Mouse (Mus musculus): ENCODE data around the gene Tbl2.

Gene Tbl2

DNA sequence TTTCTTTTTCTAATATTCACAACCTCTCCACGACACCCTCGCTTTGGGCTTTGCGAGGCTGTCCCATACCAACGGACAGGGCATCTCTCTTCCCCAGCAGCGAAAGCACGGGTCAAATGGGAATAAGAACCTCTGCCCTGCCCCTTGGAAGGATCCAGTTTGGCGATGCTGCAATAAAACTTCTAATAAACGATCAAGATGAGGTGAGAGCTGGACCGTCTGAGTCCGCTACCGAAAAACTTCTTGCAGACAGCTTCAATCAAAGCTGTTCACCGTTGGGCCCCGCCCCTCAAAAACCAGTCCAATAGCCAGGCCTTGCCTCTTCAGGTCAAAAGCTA lies 773 bp upstream of the Tbl2 start:
- no peak for DNase-seq (ENCODE audit: low read depth, low spot score)

DNA sequence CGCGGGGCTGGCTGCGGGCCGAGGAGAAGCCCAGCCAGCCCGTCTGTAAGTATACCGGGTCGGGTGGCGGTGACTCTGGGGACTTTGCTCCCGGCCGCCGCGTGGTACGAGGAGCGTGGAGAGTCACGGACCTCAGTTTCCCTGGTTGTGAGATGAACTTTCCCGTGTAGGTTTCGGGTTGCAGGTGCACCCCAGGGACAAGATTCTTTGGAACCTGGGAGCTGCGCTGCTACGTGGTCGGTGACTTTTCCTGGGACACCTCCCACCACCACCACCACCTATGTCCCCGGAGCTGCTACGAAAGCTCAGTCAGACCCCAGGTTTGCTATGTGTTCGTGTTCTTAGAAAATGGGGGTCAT lies 342 bp downstream of the Tbl2 start:
- no peak for DNase-seq (ENCODE audit: low read depth, low spot score)

DNA sequence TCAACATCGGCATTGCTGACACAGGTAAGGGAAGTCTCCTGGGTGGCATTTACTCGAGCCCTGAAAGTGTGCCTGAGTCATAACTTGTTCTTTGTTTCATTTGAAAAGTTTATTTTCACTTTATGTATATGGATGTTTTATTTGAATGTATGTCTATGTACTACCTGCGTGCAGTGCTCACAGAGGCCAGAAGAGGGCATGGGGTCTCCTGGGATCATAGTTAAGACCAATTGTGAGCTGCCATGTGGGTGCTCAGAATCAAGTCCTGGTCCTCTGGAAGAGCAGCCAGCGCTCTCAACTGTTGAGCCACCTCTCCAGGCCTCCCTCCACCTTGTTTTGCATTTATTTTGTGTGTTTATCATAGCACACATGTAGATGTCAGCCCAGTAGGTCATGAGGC lies 7.0 kb downstream of the Tbl2 start:
- no peak for DNase-seq (ENCODE audit: low read depth, low spot score)

DNA sequence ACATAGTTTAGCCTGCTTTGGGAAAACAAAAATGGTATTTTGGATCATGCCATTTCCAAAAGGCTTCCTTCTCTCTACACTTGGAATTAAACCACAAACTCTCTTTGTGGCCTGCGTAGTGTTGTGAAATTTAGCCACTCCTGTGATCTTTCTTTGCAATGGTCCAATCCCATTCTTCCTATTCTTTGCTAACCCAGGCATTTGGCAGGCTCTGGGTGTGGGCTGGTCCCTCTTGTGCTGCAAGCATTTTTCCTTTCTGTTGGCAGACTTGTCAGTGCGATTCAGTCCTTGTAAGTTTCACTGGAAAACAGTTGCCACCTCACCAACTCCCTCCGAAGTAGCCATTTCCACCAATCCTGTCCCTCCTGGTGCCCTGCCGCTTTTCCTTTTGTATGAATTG lies 11.8 kb downstream of the Tbl2 start:
- no peak for DNase-seq (ENCODE audit: low read depth, low spot score)

DNA sequence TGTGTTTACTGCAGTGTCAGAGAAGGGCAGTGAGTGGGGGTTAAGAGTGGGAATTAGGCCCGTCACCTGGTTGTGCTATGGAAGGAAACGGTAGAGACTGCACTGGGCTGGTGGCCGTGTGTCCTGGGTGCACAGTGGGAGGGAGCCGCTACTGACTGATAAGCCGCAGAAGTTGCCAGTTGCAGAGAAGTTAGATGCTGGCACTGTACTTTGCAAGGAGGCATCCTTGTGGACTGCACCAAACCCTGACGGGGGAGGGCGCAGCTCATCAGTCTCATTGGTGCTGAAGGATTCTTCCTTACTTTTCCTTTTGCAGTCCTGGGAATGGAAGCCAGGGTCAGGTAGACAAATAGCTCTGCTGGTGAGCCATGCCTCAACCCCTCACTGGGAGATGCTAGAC lies 12.2 kb downstream of the Tbl2 start:
- DNase-seq (ENCODE audit: low read depth, low spot score) = no peak

DNA sequence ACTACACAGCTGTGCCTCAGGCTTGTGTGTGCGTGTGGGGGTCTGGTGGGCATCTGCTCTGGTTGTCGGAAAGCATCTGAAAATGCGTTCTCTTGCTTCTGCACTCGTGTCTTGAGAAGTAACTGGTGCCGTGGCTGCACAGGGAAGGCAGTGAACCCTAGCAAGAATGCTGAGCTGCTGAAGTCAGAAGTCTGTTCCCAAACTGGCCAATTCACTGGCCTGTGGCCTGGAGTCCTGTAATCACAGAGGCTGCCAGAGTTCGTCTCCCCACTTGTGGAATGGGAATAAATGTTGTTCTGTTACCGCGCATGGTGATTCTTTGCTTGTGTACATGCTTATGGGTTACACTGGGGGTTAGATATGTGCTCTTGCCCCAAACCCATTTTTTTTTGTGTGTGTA lies 12.9 kb downstream of the Tbl2 start:
- DNase-seq (ENCODE audit: low read depth, low spot score) = no peak

DNA sequence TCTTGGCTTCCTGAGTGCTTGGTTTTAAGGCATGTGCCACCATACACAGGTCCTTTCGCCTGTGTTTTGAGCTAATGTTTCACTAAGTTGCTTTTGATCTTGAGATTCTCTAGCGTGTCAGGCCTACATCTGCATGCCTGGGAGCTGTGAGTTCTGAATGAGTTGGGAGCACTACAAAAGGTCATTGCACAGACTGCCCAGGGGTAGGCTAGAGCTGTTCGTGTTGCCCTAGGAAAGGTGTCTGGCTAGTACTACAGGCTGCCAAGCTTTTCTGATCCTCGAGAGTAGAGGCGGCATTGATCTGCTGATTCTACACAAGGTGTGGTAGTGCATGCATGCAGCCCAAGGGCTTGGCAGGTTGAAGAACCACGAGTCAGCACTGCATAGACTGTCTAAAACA lies 13.4 kb downstream of the Tbl2 start:
- DNase-seq (ENCODE audit: low read depth, low spot score) = no peak

DNA sequence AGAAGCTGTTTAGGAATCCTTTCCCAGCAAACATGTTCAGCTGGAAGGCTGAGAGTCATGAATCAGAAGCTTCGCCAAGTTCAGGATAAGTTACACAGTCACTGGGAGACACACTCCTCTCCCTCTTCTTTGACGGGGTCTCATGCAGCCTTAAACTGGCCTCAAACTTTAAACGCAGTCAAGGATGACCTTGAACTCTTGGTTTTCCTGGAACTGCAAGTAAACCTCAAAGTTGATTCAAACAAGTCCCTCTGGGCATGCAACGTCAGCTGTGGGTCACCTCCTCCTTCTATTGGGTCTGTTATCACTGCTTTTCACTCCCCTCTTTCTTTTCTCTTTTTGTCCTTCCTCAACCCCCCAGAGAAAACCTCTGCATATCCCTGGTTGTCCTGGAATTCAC lies 17.5 kb downstream of the Tbl2 start:
- no peak for DNase-seq (ENCODE audit: low read depth, low spot score)

DNA sequence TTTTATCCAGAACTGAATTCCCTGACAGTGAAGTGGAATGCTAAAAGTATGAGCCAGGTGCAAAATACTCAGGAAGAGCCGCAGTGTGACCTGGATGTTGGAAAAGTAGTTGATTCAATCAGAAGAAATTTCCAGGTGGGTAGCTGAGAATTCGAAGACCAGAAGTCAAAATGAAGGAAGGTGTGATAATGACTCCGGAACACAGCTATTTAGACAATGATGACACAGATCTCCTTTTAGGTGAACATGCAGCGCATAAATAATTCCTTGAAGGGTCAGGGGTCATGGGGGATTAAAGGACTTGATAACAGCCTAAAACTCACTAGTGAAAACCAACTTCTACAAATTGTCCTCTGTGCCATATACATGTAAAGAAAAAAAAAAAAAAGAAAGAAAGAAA lies 18.0 kb downstream of the Tbl2 start:
- DNase-seq (ENCODE audit: low read depth, low spot score) = no peak

DNA sequence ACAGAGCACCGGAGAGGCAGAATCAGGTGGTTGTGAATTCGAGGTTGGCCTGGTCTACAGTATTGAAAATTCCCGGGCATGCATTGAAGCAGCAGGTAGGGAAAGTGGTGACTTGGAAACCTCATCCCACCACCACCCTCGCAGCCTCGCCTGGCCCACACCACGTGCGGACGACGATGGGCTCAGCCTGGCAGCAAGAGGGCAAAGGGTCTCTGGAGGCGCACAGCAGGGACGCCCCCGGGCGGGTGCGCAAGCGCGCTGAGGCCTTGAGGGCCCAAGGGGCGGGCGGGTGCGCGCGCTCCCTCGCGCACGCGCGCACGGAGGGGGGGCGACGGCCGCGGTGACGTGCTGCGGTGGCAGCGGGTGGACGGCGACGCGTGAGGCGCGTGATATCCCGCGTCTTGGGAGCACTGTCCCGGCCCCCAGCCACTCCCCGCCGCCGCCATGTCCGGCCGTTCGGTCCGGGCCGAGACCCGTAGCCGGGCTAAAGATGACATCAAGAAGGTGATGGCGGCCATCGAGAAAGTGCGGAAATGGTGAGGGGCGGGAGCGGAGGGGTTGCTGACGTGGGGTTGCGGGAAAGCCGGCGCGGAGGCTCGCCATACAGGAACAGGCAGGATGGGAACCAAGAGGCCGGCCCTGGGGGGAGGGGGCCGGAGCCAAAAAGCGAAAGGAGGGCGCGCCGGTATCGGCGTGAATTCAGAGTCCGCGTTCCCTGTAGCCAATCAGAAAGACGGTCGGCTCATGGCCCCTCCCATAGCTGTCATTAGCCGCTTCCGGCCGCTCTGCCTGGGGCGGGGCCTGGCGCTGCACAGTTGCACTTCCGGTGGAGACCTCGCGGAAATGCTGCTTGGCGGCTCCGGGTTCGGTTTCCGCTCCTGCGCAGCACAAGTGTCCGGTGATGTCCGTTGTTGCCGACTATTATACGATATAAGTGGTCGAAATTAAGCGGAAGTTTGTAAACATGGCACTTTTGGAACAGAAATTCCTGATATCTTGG lies 18.9 kb downstream of the Tbl2 start, which contains the start of gene Bcl7b:
TSS of gene Bcl7b (plus strand) at position 221 of the 1,000 bp plus-strand sequence.
- peak; percentile 93 for DNase-seq (ENCODE audit: low read depth, low spot score)

DNA sequence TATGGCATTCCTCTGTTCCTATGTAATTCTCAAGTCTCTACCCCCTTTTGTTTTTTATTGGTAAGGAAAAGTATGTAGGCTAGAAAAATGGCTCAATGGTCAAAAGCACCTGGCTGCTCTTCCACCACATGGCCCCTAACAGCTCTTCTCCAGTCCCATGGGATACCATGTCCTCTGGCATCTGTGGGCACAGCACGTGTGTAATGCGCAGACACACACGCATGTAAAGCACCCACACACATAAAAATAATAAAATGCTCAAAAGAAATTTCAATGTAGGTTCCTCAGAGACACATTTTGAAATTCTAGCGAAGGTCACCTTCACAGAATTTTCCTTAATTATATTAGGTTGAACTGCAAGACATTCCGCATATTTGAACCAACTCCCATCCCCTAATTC lies 20.0 kb downstream of the Tbl2 start:
- no peak for DNase-seq (ENCODE audit: low read depth, low spot score)

DNA sequence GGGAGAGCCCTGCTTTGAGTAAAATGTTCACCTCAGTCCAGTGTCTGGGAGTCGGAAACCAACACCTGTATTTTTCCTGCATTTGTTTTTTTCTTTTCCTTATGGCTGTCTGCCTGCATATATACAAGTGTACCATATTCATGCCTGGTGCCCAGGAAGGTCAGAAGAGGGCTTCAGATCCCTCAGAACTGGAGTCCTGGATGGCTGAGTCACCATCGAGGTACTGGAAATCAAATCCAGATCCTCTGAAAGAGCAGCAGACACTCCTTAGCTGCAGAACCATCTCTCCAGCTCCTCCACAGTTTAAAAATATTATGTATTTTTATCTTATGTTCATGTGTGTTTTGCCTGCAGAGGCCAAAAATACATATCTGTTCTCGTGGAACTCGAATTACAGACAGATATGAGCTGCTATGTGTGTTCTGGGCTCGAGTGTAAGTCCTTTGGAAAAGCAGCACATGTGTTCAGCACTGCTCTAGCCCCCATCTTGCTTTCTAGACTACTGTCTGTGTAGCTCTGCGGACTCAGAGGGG lies 22.3 kb downstream of the Tbl2 start:
- no peak for DNase-seq (ENCODE audit: low read depth, low spot score)

DNA sequence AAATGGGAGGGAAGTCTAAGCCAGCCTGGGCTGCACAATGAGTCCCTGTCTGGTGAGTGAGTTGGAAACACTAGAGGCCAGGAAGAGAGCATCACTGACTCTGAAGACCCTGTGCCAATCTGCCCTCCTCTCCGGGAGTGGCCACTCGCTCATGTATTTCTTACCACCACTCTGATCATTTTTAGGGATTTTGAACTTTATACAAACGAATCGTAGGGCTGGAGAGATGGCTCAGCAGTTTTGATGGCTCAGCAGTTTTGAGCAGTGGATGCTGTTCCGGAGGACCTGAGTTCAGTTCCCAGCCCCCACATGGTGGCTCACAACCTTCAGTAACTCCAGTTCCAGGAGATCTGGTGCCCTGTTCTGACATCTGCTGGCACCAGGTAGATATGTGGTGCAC lies 23.5 kb downstream of the Tbl2 start:
- no peak for DNase-seq (ENCODE audit: low read depth, low spot score)

DNA sequence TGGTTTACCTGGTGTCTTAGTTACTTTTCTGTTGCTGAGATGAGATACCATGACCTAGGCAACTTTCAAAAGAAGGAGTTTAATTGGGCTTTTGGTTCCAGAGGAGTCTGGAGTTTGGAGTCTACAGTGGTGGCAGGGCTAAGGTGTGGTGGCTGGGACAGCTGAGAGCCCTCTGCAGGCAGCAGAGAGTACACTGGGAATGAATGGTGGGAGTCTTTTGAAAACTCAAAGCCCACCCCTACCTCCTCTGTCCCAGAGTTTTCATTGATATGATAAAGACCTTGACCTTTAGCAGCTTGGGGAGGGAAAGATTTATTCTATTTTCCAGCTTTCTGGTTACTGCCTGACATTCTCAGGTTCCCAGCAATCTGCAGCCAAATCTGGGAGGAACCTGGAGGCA lies 25.6 kb downstream of the Tbl2 start:
- no peak for DNase-seq (ENCODE audit: low read depth, low spot score)

DNA sequence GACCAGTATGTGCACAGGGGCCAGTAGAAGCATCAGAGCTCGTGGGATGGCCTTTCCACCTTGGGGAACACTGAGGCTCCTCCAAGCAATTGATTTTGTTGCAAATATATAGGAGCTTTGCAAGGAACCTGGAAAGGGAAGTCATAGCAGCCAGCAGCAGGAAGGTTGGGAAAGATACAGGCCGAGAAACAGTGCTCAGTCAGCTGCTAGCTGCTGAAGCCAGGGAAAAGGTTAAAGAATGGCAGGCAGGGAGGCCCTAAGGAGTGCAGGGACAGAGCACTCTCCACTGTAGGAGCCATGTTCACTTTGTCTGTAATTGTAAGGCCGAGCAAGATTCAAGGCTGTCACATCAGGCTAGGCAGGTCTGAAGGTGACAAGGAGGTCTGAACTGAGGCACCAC lies 29.1 kb downstream of the Tbl2 start:
- DNase-seq (ENCODE audit: low read depth, low spot score) = no peak

DNA sequence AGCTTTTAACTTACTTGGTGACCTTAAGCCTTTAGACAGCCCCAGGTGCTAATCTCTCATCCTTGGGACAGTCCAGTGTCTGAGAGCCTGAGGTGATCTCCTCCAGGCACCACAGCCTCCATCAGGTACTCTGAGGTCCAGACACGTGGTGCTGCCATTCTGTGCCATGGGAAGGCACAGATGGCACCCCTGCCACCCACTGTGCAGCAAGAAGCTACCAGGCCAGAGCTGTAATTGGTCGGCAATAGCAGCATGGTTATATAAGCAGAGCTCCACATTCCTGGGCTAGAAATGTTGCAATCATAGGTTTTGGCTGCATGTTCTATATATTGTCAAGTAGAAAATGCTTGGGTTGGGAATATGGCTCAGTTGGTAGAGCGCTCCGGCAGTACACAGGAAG lies 29.5 kb downstream of the Tbl2 start:
- no peak for DNase-seq (ENCODE audit: low read depth, low spot score)

DNA sequence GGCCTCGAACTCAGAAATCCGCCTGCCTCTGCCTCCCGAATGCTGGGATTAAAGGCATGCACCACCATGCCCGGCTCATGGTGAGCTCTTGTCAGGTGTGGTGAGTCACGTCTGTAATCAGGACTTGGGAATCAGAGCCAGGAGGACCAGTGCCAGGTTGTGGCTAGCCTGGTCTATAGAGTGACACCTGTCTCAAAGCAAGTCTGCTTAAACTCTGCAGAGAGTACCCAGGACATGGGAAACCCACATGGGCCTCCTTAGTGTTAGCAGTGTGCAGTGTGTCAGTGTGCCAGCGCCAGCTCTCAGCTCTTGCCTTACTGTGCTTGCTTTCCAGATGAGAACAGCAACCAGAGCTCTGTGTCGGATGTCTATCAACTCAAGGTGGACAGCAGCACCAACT lies 30.2 kb downstream of the Tbl2 start:
- no peak for DNase-seq (ENCODE audit: low read depth, low spot score)

DNA sequence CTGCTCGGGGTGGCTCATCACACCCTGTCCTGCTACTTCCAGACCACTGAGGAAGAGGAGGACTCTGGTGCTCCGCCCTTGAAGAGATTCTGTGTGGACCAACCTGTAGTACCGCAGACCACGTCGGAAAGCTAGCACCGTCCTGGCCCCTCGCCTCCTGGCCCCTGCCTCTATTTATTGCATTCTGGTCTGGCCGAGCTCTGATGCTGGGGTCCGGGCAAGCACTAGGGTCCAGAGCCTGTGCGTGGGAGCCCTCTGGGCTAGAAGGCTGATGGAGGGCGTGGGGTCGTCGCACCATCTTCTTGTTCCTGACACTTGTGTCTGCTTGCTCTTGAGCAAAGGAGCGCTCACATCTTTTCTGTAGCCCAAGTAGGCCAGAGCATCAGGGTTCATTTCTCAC lies 31.3 kb downstream of the Tbl2 start:
- no peak for DNase-seq (ENCODE audit: low read depth, low spot score)

DNA sequence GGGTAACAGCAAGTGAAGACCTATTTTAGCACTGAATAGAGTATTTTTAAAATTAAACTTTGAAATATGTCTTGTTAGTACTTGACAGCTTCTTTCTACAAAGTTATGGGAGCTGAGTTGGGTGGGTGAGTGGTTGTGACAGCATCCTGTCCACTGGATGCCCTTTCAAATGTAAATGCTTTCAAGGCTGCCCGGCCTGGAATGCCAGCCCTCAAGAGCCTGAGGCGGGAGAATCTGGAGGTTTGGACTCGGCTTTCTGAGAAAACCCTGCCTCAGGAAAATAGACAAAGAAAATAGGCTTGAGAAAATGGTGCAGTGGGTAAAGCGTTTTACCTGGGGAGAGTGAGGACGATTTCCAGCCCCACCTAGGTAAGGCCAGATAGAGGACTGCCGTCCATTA lies 32.3 kb downstream of the Tbl2 start:
- no peak for DNase-seq (ENCODE audit: low read depth, low spot score)

DNA sequence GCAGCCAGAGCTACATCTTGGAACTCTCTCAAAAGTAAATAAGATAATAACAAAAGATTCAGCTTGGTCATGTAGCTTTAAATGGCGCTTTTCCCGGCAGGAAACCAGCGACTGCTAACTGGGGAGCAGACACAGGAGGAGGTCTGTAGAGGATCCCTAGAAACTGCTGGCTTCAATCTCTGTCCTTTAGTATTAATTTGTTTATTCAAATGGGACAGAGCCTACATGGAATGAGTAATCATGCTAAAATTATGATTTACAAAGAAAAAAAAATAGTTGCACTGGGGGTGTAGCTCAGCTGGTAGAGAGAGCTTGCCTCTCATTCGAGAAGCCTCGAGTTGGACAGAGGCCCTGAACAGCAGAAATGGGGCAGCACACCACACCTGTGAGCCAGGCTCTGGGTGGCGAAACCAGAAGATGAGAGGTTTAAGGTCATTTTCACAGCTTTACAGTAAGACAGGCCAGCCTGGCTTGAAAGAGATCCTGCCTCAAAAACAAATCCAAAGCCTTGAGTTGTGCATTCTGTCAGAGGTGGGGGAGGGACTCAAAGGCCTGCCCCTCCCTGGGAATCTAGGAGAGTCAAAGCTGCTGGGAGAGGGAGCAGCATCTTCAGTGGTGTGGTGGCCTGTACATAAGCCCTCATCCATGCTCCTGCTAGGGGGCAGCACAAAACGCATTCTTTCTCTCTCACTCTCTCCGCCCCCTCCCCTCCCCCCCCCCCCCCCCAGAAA lies 33.8 kb downstream of the Tbl2 start:
- DNase-seq (ENCODE audit: low read depth, low spot score) = no peak

DNA sequence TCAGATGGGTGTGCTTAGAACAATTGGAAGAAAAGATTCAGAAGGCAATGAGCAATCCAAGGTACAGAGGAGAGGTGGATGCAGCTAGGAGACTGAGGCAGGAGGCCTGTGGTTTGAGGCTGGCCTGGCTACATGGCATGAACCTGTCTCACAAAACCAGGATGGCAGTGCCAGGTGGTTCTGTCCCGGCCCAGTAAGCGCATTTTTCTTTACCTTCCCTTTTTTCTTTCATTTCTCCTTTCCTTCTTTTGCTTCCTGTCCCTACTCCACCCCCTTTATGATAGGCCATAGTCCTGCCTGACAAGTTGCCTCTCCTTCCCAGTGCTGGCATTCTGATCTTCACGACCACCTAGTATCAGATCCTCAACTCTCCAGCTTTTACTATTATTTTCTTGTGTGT lies 35.6 kb downstream of the Tbl2 start:
- DNase-seq (ENCODE audit: low read depth, low spot score) = no peak

DNA sequence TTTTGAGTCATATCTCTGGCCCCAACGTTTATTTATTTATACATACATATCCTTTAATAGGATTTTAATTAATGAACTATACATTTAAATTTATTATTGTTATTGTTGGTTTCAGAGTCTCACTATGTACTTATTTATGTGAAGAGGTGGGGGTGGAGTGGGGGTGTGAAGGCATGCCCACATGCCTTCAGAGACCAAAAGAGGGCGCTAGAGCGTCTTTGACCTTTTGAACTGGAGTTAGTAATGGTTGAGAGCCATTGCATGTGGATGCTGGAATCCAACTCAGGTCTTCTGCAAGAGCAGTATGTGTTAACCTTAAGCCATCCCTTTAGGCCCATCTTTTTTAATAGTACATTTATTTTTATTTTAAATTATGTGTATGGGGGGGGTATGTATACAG lies 36.1 kb downstream of the Tbl2 start:
- DNase-seq (ENCODE audit: low read depth, low spot score) = no peak

DNA sequence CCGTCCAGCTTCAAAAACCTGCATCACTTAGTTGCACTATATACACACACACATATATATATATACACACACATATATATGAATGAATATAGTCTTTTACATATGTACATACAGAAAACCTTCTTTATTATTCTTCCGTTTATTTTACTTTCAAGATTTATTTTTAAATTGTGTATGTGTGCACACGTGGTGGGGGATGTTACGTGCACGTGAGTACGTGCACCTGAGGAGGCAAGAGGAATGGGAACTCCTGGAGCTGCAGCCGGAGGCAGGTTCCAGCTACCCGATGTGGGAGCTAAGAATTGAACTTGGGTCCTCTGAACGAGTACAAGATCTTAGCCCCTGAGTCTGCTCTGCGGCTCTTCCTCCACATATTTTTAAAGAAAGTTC lies 36.8 kb downstream of the Tbl2 start:
- no peak for DNase-seq (ENCODE audit: low read depth, low spot score)

All from brain, embryonic 18.5 days (tissue).